Mouse (Mus musculus) brown adipose tissue, adult 24 weeks (tissue): ENCODE measurements around the gene Vipas39. TPM values are rescaled to one million over a fixed set of nuclear protein-coding genes. Genes with fewer than 3 reads are reported as not detected.

Source experiments
- H3K27ac ChIP-seq: fragments of 200-500 bp; replicated peaks from 2 replicates; pipeline ENCODE4 v1.5.1; 2012; ENCODE audit warnings: low read depth, mild to moderate bottlenecking, low read length
- H3K4me1 ChIP-seq: fragments of 200-500 bp; 2 replicates; pipeline ENCODE4 v1.6.1; 2012; ENCODE audit warnings: low read length, mixed read lengths; ENCODE audit not compliant: control insufficient read depth, insufficient read depth, insufficient read length
- H3K4me3 ChIP-seq: fragments of 200-500 bp; 2 replicates; pipeline ENCODE4 v1.5.1; 2012; ENCODE audit warnings: low read depth, mild to moderate bottlenecking, low read length, moderate library complexity; ENCODE audit not compliant: insufficient read depth
- polyA plus RNA-seq: library from polyadenylated mRNA; stranded (reverse); fragments of >200 nt; gene quantifications from 2 replicates; pipeline ENCODE4 v1.2.4, GENCODE M21; 2012; ENCODE audit not compliant: missing spikeins, insufficient read depth, insufficient read length

Vipas39 gene
- polyA plus RNA-seq, 1 experiment = 24.3 TPM

DNA sequence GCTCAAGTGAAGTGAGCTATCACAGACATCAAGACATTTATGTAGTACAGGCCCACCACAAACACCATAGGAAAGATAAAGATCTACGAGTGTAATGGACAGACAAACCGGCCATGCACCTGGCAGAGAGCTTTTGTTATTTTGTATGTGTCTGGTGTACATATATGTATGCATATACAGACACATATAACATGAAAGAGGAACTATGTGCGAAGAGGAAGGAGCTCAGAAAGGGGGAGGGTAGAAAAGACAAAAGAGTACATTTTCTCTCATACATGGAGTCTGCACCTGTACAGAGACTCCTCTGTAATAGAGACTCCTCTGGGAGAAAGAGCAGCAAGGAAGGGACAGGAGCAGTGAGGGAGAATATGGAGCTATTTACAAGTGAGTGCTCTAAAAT lies 73.0 kb downstream of the Vipas39 start:
- H3K4me3 ChIP-seq = no peak overlapping the region
- no peak overlapping the region for H3K27ac ChIP-seq
- no peaks in the 10 kb centered on the region; the same call in 1 of the 2 replicates for H3K4me1 ChIP-seq

Other genes starting within 250 kb of the Vipas39 start
- not detected in 2 replicates for gene Tmem63c, start 244.9 kb downstream of the Vipas39 start, polyA plus RNA-seq
- gene Ngb, start 163.7 kb downstream of the Vipas39 start, polyA plus RNA-seq = not detected in 2 replicates
- gene Gstz1, start 119.1 kb downstream of the Vipas39 start, polyA plus RNA-seq = 423 and 452 TPM in 2 replicates
- 3.9 and 4.7 TPM in 2 replicates for gene Pomt2, start 118.3 kb downstream of the Vipas39 start, polyA plus RNA-seq
- gene Samd15, start 66.5 kb downstream of the Vipas39 start, polyA plus RNA-seq = 0.52 TPM in 1 of 2 replicates, not detected in the other
- 2.7 and 4.1 TPM in 2 replicates for gene Tmed8, start 65.8 kb downstream of the Vipas39 start, polyA plus RNA-seq
- gene Noxred1, start 27.5 kb downstream of the Vipas39 start, polyA plus RNA-seq = 0.71 and 1.3 TPM in 2 replicates
- 89.7 and 140 TPM in 2 replicates for gene Ahsa1, start 223 bp upstream of the Vipas39 start, polyA plus RNA-seq
- gene Ism2, start 33.4 kb upstream of the Vipas39 start, polyA plus RNA-seq = not detected in 2 replicates
- gene Sptlc2, start 122.1 kb upstream of the Vipas39 start, polyA plus RNA-seq = 10.4 and 25.5 TPM in 2 replicates
- gene Slirp, start 177.6 kb upstream of the Vipas39 start, polyA plus RNA-seq = 340 and 414 TPM in 2 replicates
- 3.7 and 4.3 TPM in 2 replicates for gene Alkbh1, start 177.8 kb upstream of the Vipas39 start, polyA plus RNA-seq
- 33.6 and 41.0 TPM in 2 replicates for gene Snw1, start 206.0 kb upstream of the Vipas39 start, polyA plus RNA-seq
- gene Gm5788, start 228.5 kb upstream of the Vipas39 start, polyA plus RNA-seq = not detected in 2 replicates
- gene Gm8300, start 248.1 kb upstream of the Vipas39 start, polyA plus RNA-seq = not detected in 2 replicates